Mouse (Mus musculus) liver, postnatal 0 days (tissue): ENCODE data around the gene Gfra1.

Source experiments
- CTCF ChIP-seq: sonication (generic); IDR thresholded peaks from 2 replicates; pipeline ENCODE4 v1.5.1; 2016; ENCODE audit warnings: antibody characterized with exemption, low read depth
- EP300 ChIP-seq: IDR thresholded peaks from 2 replicates; pipeline ENCODE4 v1.6.1; 2016; ENCODE audit warnings: antibody characterized with exemption, low read depth, mild to moderate bottlenecking

GRCm38 (mm10) chr19:58499420-58499966 is 43.8 kb upstream of the Gfra1 start:
- TF ChIP-seq EP300 (no peak), CTCF (no peak)
